Mouse (Mus musculus): ENCODE measurements around the gene Smad3. TPM values are rescaled to one million over a fixed set of nuclear protein-coding genes. Genes with fewer than 3 reads are reported as not detected.

The Smad3 gene
- polyA plus RNA-seq, 1 experiment, result not detected

DNA sequence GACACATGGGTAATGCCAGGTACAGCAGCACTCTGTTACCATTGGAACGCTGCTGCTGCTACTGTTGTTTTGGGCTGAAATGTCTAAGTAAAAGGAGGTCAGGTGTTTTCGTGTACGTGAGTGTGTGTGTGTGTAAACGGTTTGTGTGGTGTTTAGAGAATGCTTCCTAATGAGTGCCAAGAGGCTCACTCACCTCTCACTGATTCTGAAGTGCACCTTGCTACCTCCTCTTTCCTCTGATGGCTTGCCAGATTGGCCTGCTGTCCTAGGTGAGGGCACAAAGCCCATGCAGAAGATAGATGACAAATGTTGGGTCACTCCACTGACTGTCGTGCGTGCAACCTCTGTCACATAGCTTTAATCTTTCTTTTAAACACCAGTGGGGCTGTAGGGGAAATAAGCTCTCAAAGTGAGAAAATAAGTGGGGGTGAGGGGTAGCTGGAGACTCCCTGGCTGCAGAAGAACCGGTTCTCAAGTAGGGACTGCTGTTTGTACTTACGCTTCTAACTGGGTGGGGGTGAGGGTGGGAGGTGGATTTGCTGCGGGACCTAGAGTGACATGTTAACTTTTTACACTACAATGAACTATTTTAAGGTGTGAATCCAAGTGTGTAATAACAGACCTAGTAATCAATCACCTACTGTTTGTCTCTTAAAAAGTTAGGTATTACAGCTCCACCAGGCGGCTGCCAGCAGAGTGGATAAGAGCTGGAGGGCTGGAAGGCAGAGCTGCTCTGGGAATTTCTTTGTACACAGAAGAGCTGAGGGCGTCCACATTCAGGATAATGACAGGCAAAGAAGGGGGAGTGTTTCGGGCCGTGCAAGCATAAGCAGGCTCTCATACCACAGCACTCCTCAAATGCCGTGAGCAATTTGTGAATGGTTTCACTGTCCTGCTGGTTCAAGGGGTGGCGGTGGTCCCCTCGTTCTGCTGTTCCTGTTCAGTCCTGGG is 145.0 kb downstream of the Smad3 start:
- H3K27ac ChIP-seq (ENCODE audit: insufficient read depth, low read depth, low read length), result no peak overlapping the region
- 46% methylated on average over 16 of the region's 16 CpGs for WGBS

DNA sequence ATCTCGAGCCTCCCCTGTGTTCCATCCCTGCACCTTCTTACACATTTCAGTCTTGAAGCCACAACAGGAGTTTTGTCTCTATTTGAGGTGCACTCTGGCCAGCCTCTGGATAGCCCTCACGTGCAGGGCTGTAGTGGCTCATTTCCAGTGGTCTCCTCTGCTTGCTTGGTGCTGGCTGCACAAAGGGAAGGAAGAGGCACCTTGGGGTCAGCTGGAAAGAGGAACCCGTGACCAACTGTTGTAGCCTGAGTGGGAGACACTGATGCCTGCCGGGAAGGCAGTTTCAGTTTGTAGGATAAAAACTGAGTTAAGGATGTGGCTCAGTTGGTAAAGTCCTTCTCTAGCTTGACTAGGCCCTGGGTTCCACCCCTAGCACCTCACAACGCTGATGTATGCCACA is 145.8 kb downstream of the Smad3 start:
- Histone ChIP-seq H3K27ac (ENCODE audit: insufficient read depth, low read depth, low read length) (no peak overlapping the region), H3K4me1 (ENCODE audit: control insufficient read depth, insufficient read depth, low read length) (peaks cover 24% of the 10 kb centered on the region), H3K4me3 (ENCODE audit: insufficient read depth, low read depth, low read length) (no peak overlapping the region)
- TF ChIP-seq POLR2A (IDR thresholded peaks at IDR 0.05; ENCODE audit: insufficient read depth, low read depth, low read length), result no peak
- TF ChIP-seq CTCF (IDR thresholded peaks at IDR 0.05; ENCODE audit: insufficient read depth, low read depth, low read length), result no peak
- WGBS, result 84% methylated on average over 5 of the region's 5 CpGs

More for the DNA sequence above, 145.0 kb downstream of the Smad3 start:
- peaks cover 24% of the 10 kb centered on the region for H3K4me1 ChIP-seq (ENCODE audit: control insufficient read depth, insufficient read depth, low read length)
- TF ChIP-seq CTCF (IDR thresholded peaks at IDR 0.05; ENCODE audit: insufficient read depth, low read depth, low read length) (no peak), POLR2A (IDR thresholded peaks at IDR 0.05; ENCODE audit: insufficient read depth, low read depth, low read length) (no peak)
- H3K4me3 ChIP-seq (ENCODE audit: insufficient read depth, low read depth, low read length), result no peak overlapping the region

DNA sequence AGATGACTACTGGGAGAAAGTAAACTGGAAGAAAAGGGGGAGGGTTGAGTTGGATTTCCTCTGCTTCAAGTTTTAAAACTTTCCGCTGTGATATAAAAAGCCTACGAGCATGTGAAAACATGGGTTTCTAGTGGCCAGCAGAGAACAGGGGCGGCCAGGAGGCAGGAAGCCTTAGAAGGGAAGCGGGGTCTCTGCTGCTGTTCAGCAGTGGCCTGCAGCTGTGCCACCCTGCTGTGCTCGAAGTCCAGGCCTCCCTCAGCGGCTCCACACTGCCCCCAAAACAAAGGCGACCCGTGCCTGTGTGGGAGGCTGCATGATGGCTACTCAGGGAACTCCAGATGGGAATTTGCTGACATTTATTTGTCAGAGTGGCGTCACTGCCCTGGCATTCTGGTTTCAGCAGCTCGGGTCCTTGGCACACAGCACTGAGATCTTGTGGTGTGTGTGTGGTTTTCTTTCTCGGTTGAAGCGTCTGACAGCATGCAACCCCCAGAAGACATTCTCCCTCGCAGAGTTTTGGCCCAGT is 146.9 kb downstream of the Smad3 start:
- Histone ChIP-seq H3K4me1 (ENCODE audit: control insufficient read depth, insufficient read depth, low read length) (peaks cover 24% of the 10 kb centered on the region), H3K4me3 (ENCODE audit: insufficient read depth, low read depth, low read length) (no peak overlapping the region), H3K27ac (ENCODE audit: insufficient read depth, low read depth, low read length) (0 out of 2 replicates have a peak overlapping the region, but pooled peaks have one; percentile 11)
- TF ChIP-seq CTCF (IDR thresholded peaks at IDR 0.05; ENCODE audit: insufficient read depth, low read depth, low read length) (no peak), POLR2A (IDR thresholded peaks at IDR 0.05; ENCODE audit: insufficient read depth, low read depth, low read length) (no peak)
- WGBS, result 47% methylated on average over 13 of the region's 13 CpGs

DNA sequence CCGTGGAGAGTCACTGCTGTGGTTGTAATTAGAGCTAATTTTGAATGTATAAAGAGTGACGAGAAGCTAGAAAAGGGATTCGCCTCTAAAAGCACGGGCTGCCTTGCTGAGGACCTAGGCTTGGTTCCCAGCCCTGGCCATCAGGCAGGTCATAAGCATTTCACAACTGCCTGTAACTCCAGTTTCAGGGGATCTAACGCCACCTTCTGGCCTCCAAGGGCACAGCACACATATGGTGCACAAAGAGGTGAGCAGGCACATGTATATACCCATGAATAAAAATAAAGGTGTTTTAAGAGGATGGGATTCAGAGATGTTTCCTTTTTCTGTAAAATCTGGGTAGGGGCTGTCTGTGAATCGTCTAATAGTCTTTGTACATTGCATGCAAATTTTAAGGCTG is 147.6 kb downstream of the Smad3 start:
- 83% methylated on average over 6 of the region's 6 CpGs for WGBS
- no peak overlapping the region for H3K4me3 ChIP-seq (ENCODE audit: insufficient read depth, low read depth, low read length)
- peaks cover 24% of the 10 kb centered on the region for H3K4me1 ChIP-seq (ENCODE audit: control insufficient read depth, insufficient read depth, low read length)
- TF ChIP-seq CTCF (IDR thresholded peaks at IDR 0.05; ENCODE audit: insufficient read depth, low read depth, low read length) (no peak), POLR2A (IDR thresholded peaks at IDR 0.05; ENCODE audit: insufficient read depth, low read depth, low read length) (no peak)
- no peak overlapping the region for H3K27ac ChIP-seq (ENCODE audit: insufficient read depth, low read depth, low read length)

DNA sequence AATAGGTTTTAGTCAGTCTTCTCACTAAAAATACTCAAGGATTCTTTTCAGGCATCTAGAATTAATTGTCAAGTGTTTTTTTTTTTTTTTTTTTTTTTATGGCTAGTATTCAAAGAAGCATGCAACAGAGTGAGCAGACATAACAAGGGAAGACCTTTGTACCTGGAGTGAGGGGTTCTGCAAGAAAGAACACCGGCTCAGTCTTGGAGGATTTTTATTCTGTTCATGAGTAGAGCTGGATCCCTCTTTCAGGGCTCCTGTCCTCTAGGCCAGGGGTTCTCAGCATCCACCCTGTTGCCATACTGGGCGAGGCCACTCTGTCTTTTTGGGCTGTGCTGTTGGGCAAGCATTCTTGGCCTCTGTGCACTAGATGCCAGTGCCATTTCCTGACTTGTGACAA is 148.0 kb downstream of the Smad3 start:
- Histone ChIP-seq H3K4me1 (ENCODE audit: control insufficient read depth, insufficient read depth, low read length) (peaks cover 24% of the 10 kb centered on the region), H3K27ac (ENCODE audit: insufficient read depth, low read depth, low read length) (no peak overlapping the region), H3K4me3 (ENCODE audit: insufficient read depth, low read depth, low read length) (no peak overlapping the region)
- no peak for TF ChIP-seq POLR2A (IDR thresholded peaks at IDR 0.05; ENCODE audit: insufficient read depth, low read depth, low read length)
- no peak for TF ChIP-seq CTCF (IDR thresholded peaks at IDR 0.05; ENCODE audit: insufficient read depth, low read depth, low read length)
- WGBS, result 98% methylated on average over 2 of the region's 2 CpGs

DNA sequence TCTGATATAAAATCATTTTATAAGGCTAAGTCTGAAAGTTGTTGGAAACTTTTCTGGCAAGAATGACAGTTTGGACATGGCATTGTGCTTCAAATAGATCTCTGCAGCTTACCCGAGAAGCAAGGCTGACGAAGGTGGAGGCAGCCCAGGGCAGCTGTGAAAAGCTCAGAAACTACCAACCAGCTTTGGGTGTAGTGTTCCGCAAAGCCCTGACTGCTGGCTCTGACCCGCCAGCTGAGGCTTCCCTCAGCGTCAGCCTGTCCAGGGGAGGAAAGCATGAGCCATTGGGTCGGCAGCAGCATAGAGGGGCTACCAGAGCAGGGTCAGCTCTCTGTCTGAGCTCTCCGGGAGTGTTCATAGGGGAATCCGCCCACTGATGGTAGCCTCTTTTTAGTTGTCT is 148.5 kb downstream of the Smad3 start:
- H3K4me3 ChIP-seq (ENCODE audit: insufficient read depth, low read depth, low read length), result no peak overlapping the region
- 82% methylated on average over 8 of the region's 8 CpGs for WGBS
- TF ChIP-seq CTCF (IDR thresholded peaks at IDR 0.05; ENCODE audit: insufficient read depth, low read depth, low read length) (no peak), POLR2A (IDR thresholded peaks at IDR 0.05; ENCODE audit: insufficient read depth, low read depth, low read length) (no peak)
- peaks cover 23% of the 10 kb centered on the region for H3K4me1 ChIP-seq (ENCODE audit: control insufficient read depth, insufficient read depth, low read length)
- no peak overlapping the region for H3K27ac ChIP-seq (ENCODE audit: insufficient read depth, low read depth, low read length)

DNA sequence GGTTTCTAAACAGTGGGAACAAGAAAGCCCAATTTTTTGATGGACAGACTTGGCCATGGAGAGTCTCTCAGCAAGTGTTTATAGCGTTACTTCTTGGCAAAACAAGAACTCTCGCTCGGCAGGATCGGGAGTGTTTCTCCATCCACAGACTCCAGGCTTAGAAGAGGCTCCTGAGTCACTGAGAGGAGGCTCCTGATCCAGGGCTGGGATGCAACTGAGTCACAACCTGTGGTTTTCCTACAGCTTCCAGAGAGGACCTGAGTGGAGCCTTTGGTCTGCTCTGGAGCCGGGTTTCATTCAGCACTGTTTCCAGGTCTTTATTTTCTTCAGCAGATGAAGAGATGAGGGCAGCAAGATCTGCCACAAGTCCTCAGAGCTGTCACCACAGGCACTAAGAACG is 149.8 kb downstream of the Smad3 start:
- 62% methylated on average over 6 of the region's 6 CpGs for WGBS
- H3K4me1 ChIP-seq (ENCODE audit: control insufficient read depth, insufficient read depth, low read length), result peaks cover 24% of the 10 kb centered on the region
- no peak for TF ChIP-seq POLR2A (IDR thresholded peaks at IDR 0.05; ENCODE audit: insufficient read depth, low read depth, low read length)
- TF ChIP-seq CTCF (IDR thresholded peaks at IDR 0.05; ENCODE audit: insufficient read depth, low read depth, low read length), result no peak
- no peak overlapping the region for H3K27ac ChIP-seq (ENCODE audit: insufficient read depth, low read depth, low read length)
- no peak overlapping the region for H3K4me3 ChIP-seq (ENCODE audit: insufficient read depth, low read depth, low read length)

DNA sequence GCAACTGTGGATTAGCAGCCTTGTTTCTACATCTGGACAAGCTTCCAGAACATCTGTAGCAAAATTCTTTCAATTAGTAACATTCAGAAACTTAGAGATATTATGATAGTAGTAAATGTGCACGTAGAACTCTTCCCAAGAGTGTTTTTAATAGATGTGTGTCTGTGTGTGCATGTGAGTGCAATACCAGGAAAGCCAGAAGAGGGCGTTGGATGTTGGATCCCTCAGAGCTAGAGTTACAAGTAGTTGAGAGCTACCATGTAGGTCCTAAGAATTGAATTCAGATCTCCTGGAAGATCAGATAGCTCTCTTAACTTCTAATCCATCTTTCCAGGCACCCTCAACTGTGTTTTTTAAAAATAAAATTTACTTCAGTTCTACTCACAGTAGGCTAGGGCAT is 151.2 kb downstream of the Smad3 start:
- no peak overlapping the region for H3K27ac ChIP-seq (ENCODE audit: insufficient read depth, low read depth, low read length)
- no peak overlapping the region for H3K4me3 ChIP-seq (ENCODE audit: insufficient read depth, low read depth, low read length)
- peaks cover 22% of the 10 kb centered on the region for H3K4me1 ChIP-seq (ENCODE audit: control insufficient read depth, insufficient read depth, low read length)
- WGBS, result 72% methylated on average over 2 of the region's 2 CpGs
- TF ChIP-seq CTCF (IDR thresholded peaks at IDR 0.05; ENCODE audit: insufficient read depth, low read depth, low read length) (no peak), POLR2A (IDR thresholded peaks at IDR 0.05; ENCODE audit: insufficient read depth, low read depth, low read length) (no peak)

DNA sequence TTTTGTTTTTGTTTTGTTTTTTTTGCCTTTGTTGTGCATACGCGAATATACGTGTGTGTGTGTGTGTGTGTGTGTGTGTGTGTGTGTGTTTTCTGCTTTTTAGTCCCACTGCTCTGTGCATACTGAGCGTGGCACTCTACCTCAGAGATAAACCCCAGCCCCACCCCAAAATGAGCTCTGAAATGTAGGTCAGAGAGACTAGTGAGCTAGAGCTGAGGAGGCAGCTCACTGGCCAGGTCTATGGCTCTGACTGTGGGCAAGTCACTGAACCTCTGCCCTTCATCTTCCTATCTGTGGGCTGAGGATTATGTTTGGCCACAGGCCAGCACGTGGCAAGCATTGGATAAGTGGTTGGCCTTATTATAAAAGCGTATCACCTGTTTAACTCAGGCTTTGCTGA is 153.9 kb downstream of the Smad3 start:
- H3K4me3 ChIP-seq (ENCODE audit: insufficient read depth, low read depth, low read length), result no peak overlapping the region
- WGBS, result 55% methylated on average over 6 of the region's 6 CpGs
- no peak overlapping the region for H3K27ac ChIP-seq (ENCODE audit: insufficient read depth, low read depth, low read length)
- H3K4me1 ChIP-seq (ENCODE audit: control insufficient read depth, insufficient read depth, low read length), result peaks cover 7% of the 10 kb centered on the region; the same call in 1 of the 2 replicates
- TF ChIP-seq POLR2A (IDR thresholded peaks at IDR 0.05; ENCODE audit: insufficient read depth, low read depth, low read length) (no peak), CTCF (IDR thresholded peaks at IDR 0.05; ENCODE audit: insufficient read depth, low read depth, low read length) (no peak)
